Mouse (Mus musculus) spleen, postnatal 36 days (tissue): ENCODE data around the gene Spata5.
"Not testable (repeated sequence)": the region's sequence is repeated elsewhere in the genome, so short reads cannot be mapped to it uniquely, and the experiment has no call there.

ENCODE experiments used
- DNase-seq, 2 experiments: peaks; one replicate each; pipeline ENCODE4 v3.0.0; 2022; ENCODE audit warnings: low spot score in 2 of 2, mixed read lengths in 1 of 2

The Spata5 gene

DNA sequence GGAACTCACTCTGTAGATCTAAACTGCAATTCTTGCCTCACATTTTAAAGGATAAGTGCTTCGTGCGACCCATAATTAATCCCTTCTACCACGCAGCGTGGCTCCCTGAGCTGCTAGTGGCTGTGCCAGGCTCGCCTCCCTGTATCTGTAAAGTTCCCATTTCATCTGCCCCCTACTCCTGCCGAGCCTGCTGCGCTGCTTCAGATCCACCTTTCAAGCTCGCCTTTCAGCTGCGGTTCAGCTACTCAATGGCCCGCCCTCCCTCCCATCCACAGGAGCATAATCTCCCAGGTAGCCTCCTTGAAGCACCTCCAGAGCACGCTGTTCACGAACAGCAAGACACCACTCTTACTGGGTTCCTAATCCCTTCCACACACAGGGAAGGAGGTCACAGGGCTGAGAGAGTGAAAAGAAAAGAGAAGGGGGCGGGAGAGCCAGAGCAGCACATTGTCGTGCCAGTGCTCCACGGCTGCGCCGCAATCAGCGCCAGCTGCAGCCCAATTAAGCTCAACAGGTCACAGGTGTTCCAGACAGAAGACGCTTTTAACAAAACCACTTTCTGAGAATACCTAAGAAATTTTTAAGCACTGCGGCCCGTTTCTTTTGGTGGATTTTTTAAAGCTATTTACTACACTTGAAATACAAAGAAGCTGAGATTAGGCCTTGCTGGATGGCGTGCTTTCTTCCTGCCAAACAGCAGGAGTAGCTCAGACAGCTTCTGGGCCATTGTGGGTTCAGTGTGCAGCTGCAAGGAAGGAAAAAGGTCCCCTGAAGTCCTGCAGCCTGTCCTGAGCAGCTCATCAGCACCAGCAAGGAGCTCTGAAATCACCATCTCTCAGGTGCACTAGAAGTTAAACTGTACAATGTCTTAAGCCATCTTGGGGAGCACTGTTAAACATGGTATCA, 150.2 kb downstream of the Spata5 start:
- DNase-seq: no peak

DNA sequence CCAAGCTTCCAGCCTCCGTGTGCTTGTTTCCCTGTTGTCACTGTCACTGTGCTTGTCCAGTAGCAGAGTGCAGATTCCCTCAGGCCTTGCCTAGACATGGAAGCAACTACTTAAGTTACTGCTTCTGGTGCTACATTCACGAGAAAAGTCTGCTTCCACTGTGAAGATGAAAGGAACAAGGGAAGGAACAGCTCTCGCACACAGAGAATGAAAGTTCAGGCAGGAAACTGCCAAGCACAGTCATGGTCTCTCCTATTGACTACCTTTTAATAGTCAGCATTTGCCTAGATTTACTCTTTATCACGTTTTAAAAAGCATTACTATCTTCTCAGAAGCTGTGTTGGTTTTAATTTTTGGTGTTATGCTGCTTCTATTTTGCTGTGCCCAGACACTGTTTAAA, 151.9 kb downstream of the Spata5 start:
- no peak for DNase-seq

DNA sequence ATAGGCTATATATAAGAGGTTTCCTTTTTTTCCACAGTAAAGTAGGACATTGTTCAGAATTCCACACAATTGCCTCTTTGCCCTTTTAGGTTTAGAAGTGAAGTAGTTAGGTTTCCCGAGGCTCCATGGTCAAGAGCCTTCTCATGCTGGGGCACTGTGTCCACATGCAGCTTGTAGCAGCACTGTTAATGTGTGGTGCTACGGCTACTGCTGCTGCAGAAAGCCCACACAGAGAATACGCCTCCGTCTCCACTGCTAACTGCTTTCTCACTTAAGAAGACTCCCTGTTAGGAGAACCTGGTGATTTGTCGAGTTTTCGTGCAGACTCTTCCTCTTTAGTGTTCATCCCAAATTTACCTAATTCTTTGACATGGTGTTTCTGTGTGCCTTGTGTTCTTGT, 152.4 kb downstream of the Spata5 start:
- no peak for DNase-seq

DNA sequence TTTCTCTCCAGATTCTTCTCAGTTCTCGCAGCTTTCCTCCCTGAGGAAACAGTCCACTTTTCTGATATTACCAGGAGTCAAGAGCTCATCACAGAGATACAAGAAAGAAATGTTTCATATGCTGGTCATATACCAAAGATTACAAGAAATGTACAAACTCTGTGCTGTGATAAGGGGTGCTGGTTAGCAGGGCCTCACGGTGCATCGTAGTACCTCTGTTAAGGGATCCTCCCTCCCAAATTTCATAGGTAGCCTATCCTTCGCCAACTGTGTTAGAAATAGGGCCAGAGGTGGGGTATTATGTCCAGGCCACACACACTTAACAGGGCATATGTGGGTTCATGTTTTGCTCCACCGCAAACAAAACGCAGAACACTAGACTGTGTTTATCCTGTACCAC, 157.1 kb downstream of the Spata5 start:
- DNase-seq: no peak

DNA sequence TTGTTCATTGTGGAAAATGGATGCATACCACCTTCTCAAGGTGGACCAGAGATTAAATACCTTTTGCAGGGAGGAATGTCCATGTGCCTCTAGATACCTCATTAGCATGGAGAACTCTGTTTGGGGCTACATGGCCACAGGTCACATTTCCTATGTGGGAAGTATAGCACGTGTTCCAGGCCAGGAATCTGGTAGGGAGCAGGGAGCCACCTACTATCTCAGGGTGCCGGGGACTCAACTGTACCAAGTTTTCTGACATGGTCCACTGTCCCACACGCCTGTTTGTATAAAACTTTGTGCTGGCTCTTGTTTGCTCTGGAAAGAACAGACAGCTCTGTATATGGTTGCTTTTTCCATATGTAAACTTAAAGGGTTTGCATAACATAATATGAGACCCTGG, 158.0 kb downstream of the Spata5 start:
- no peak for DNase-seq

DNA sequence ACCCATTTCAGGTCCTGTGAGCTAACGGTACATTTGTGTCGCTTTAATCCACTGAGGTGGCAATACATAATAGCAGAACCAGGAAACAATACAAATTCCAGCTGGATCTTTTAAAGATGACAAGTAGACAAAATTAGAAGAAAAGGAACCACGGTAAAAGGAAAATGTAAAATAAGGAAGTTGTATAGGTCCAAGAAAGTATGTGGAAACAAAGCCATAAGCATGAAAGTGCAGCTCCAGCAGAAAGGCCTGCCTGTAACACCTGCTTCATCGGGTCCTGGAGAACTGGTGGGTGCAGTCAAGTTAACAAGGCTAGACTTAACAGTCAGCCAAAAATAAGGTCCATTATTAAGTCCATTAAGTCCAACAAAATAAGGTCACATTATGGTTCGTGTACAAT, 164.9 kb downstream of the Spata5 start:
- DNase-seq: no peak

DNA sequence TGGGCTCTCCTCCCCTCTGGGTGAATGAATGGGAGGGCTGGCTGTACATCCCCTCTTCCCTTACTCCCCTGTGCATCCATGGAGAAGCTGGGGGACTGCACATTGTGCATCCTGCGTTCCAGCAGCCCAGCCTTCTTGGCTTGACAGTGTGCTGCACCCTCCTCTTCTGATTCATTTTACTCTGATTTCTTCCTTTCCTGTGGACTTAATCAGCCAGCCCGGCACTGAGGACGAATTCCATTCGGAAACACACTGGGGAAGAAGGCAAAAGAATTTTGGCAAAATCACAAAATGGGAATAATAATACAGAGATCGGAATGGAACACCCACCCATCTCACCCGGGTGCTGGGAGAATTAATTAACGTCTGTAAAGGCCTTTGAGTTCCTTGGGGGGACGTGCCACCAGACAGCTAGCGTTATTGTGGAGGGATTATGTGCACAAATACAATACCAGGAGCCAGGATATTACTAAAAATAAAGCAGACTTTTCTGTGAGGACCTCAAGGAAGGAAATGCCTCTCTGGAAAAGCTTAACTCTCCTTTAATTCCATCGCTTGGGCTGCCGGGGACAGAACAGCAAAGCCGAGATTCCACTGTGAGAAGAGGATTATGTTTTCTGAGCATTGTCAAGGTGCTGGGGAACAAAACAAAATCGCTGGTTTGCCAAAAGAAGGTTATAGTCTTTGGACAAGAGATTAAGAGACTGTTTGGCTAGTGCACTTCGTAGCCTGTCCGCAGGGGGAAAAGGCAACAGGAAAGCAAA, 166.5 kb downstream of the Spata5 start:
- DNase-seq: no peak

DNA sequence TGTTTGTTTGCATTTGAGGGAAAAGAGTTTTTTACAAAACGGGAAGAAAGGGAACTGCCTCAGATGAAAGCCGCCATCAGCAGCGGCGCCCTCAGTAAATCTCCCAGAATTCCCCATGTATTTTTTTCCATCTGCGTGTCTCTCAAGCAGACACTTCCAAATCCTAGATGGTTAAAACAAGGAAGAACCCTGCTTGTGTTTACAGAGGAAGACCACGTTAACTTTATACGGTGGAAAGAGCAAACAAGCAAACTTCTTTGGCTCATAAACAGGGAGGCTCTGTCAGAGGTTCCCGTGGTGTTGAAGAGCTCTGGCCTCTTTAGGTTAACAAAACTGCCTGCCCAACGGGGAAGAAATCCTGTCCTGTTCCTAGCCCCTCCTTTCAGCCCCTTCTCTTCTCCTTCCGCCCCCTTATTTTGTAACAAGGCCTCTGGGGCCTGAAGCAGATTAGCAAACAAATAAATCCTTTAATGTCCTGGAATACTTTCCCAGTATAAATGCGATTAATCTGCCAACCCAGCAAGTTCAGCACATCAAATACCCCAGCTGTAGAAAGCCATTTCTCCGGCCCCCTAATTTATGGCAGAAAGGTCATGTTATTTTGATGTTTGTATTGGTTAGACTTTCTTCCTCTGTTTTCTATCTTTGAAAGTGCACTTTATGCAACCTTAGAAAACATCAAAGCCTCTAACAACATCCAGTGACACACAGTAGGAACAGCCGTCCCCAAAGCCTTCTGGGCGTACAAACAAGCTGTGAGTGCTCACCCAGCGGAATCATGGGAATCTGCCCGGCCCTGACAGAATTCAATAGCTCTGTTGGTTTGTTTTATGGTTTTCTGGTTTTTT, 167.3 kb downstream of the Spata5 start:
- DNase-seq: no peak

DNA sequence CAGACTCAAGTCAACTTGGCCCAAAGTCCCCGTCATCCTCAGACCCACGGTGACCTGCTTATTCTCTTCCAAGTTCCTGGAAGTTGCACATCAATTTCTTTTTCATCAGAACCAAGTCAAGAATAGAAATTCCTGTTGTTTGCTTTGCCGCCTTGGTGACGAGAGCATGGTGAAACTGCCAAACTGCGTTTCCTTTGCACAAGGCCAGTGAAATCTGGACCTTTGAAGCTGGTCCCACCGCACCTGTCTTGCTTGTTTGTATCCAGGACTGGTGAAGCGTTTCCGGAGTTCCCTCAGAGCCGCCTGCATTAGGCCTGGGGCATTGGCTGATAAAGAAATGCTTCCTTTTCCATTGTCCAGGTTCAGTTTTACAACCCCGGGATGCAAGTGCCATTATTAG, 176.0 kb downstream of the Spata5 start:
- DNase-seq: no peak

DNA sequence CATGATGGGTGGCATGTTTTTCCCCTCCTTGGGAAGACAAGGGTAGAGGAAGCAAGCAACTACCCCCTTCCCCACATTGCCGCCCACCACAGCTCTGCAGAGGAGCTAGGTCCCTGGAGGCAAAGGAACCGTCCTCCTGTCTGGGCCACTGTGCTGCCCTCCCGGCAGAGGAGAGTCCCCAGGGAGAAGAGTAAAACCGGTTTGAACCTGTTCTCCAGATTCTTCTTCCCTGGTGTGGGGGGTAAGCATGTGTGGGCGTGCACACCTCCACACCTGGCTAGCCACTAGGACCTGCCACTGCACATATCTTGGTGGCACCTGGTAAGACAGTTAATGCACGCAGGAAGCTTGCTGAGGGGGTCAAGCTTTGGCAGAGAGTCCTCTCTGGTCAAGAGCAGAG, 176.8 kb downstream of the Spata5 start:
- no peak for DNase-seq

DNA sequence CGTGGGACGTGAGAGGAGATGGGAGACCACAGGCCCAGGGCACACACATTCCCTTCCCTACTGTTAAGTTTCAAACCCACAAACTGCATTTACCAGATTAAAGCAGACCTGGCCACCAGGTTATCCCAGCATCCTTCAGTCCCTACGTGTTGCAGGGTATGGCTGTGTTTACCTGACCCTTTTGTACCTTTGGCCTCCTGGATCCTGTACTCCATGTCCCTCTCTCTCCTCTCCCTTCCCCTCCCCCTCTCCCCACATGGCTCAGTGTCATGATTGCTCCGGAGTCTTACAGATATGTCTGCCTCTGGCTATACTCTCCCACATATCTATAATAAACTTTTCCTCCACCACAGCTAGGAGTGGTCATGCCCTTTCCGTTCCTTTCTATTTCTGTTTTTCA, 177.5 kb downstream of the Spata5 start:
- no peak for DNase-seq

DNA sequence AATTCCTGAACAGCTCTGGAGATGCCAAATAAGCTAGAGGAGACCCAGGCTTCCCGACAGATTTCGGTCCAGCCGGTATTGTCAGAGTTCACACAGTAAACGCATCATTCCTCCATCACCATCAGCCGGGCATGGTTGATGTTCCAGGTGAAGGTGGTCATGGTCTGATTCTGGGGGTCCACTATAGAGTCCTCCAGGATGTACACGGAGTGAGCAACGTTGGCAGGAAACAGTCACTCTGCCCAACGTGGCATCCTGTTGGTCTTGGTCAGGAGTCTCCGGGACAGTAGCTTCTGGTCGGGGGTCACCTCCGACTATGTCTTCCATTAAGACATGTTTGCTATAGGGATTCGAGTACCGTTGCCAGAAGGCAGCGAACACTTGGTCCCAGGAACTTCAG, 179.9 kb downstream of the Spata5 start:
- DNase-seq: not testable (repeated sequence)

DNA sequence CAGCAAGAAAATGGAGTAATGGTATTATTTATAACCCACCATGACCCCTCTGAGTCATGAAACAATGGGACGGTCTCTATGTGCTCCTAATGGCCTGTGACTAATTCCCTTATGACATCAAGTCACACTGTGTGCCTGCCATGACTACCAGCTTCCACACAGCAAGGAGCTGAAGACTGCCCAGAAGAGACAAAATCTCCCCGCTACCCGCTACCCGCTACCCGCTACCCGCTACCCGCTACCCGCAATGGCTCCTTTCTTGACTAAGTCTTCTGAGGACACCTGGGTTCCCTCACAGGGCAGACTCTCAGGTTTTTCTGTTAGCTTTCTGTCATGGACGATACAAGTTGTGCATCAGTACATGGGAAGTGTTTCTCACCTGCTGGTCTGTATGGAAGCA, 182.7 kb downstream of the Spata5 start:
- no peak for DNase-seq

DNA sequence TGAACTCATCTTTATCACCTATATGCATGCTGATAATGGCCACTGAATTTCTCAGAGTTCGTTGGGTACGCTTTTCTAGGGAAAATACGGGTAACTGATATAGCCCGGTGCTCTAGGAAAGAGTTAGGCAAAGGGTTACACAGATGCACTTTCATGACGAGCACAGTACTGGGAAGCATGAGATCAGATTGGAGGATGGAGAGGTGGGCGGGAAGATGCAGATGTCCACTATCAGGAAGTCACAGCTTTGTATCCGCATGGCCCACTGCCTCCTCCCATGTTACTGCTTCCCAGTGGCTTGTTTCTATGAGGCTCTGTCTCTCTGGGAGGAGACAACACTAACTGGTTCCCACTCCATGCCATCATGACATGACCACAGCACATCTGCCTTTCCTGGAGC, 183.2 kb downstream of the Spata5 start:
- DNase-seq: no peak

DNA sequence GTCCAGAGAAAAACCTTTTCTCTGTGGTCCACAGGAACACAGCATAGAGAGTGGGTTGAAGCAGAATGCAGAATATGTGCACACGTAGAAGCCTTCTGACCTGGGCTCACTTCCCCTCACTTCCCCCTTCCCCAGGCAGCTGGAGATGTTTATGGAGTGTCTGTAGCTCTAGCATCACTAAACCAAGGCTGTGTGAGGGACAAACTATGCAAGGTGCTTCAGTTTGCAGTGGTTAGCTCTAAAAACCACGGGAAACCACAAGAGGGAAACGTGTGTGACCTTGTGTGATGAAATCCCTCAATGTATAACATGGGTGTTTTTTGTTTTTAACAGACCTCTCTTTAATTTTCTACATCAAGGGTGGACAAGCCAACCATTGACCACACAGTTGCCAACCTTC, 183.8 kb downstream of the Spata5 start:
- DNase-seq: no peak

DNA sequence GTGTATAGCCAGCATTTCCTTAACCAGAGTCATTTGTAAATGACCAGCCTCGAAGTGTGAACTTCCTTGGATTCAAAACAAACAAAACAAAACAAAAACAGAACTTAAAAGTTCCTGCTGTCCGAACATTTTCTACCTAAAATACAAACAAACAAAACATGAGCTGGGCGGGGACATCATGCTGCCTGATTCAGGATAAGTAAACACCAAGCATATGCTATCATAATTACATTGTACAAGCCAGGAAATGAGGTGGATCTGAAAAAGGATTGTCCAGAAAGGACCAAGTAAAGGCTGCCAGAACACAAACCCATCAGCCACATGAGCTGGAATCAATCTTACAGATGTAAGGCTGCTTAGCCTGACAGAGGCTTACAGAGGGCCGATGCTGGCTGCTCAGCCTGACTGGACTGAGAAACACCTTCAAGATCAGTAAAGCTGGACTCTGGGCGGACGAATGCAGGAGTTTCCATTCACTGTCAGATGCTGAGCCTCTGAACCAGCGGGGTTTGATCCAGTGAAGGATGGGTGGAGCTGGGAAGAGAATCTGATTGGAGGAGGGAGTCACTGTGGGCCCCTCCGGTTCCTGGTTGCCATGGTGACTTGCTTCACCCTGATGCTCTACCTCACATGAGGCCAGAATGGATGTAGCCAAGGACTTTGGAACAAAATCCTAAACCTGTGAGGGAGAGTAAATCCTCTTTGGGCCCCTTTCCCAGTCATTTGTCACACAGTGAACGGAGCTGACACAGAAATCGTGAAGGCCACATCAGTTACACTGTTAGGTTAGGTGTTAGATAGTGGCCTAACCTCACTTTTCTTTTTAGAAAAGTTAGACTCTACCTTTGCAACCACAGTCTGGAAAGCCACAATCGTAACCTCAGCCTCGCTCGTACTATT, 185.5 kb downstream of the Spata5 start:
- DNase-seq: no peak

DNA sequence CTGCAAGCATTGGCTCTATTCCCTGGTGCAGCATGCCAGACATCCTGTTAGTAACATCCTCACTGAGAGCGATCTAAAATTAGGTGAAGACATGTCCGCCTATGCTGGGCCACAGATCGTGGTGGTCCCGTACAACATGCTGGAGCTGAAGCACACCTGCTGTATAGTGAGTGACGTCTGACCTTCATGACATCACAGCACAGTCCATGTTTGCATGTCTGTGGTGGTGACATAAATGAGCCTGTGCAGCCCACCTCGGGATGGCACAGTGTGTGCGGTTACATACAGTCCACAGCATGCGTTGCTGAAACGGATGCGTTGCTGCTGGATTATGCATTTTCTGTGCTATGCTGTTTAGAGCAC, 186.2 kb downstream of the Spata5 start:
- no peak for DNase-seq

DNA sequence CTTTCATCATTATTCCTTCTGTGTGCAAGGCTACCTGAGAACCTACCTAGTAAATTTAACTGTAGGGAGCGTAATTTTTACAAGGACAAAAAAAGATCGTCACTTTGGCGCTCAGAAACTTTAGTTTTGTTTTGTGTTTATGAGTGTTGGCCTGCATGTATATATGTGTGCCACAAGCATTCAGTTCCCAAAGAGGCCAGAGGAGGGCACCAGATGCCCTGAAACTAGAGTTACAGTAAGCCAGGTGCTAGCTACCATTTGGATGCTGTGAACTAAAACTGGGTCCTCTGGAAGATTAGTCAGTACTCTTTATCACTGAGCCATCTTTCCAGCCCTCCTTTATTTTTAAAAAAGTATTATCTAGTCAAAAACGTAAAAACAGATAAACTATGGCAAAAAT, 189.2 kb downstream of the Spata5 start:
- DNase-seq: no peak

DNA sequence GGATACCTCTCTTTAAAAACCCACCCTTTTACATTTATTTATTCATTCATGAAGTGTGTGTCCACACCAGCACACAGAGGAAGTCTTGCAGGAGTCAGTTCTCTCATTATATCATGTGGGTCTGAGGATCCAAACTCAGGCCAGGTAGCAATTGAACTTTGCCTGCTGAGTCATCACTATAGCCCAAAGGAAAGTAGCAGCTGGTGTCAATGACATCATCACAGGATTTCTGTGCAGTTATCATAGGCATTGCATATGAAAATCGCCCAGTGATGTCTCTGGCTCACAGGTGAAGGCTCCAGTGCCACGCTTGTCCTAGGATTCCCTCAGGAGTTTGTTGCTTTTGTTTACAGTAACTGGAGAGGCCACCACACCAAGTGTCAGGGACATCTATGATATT, 191.0 kb downstream of the Spata5 start:
- DNase-seq: no peak

DNA sequence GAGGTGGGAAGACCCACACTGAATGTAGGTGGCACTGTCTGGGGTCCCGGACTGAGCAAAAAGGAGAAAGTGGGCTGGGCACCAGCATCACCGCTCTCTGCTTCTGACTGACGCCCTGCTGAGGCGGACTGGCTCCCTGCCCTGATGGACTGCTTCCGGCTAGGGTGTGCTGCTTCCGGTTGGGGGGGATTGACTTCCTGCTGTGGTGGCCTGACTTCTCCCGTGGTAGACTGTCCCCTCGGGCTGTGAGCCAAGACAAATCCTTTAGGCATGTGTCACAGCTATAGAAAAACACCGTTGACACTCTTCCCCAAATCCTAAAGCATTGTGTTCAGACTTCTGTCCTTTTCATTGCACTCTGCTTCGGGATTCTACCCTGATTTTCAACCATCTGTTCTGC, 194.0 kb downstream of the Spata5 start:
- DNase-seq: no peak
